Mouse (Mus musculus) embryonic fibroblast, embryonic 13.5 days (primary cell): ENCODE measurements around the gene Sap30. TPM values are rescaled to one million over a fixed set of nuclear protein-coding genes. Genes with fewer than 3 reads are reported as not detected.

ENCODE experiments used
- H3K27ac ChIP-seq: 2 replicates; pipeline ENCODE4 v1.5.1; 2012; ENCODE audit warnings: low read length, control low read depth, inconsistent platforms; ENCODE audit not compliant: insufficient read depth
- H3K4me1 ChIP-seq: 2 replicates; pipeline ENCODE4 v1.6.1; 2011; ENCODE audit warnings: low read length; ENCODE audit not compliant: control insufficient read depth, insufficient read depth
- H3K4me3 ChIP-seq: 2 replicates; pipeline ENCODE4 v1.5.1; 2011; ENCODE audit warnings: mild to moderate bottlenecking, control low read depth, low read length; ENCODE audit not compliant: insufficient read depth
- CTCF ChIP-seq: IDR thresholded peaks from 2 replicates; pipeline ENCODE4 v1.5.1; 2011; ENCODE audit warnings: mild to moderate bottlenecking, control low read depth, low read length, moderate library complexity, borderline replicate concordance; ENCODE audit not compliant: insufficient read depth
- POLR2A ChIP-seq: IDR thresholded peaks from 2 replicates; pipeline ENCODE4 v1.6.1; 2011; ENCODE audit warnings: low read depth, mild to moderate bottlenecking, control low read depth, low read length, moderate library complexity
- polyA plus RNA-seq: library from polyadenylated mRNA; stranded (reverse); fragments of >200 nt; gene quantifications from 2 replicates; pipeline ENCODE4 v1.2.4, GENCODE M21; 2011; ENCODE audit warnings: low read depth; ENCODE audit not compliant: missing spikeins, insufficient read length

The Sap30 gene
- polyA plus RNA-seq, 1 experiment = 14.8 TPM

DNA sequence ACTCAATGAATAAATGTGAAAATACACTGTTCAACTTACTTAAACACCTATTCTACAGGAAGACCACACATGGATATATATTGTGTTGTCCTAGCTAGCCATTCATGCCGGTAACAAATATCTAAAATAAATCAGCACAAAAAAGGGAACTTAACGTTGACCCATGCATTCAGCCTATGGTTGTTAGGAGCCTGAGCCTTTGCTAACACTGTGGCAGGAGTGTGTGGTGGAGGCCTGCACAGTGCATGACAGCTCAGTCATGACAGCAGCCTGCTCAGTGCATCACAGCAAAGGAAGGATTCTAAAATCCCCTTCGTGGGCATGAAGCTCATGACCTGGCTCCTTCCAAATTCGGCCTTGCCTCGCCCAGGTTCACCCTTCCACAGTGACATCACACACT lies 46.1 kb downstream of the Sap30 start:
- Histone ChIP-seq H3K4me1 (no peaks in the 10 kb centered on the region), H3K27ac (no peak overlapping the region), H3K4me3 (no peak overlapping the region)
- TF ChIP-seq CTCF = no peak
- no peak for TF ChIP-seq POLR2A

DNA sequence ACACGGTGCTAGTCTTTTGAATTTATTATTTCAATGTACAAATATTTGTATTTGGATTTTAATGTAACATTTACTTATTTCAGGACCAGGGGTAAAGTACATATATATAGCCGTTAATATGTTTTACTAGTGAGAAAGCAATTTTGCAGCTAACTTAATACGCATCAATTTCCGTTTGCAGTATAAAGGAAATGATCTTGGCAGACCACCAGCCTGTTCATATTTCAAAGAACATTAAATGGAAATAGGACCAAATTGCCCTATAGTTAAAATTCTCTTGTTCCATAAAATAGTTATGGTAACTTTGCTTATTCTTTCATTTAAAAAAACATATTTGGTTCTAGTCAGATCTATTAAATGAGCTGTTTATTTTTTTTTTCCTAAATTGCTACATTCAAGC lies 46.5 kb downstream of the Sap30 start:
- Histone ChIP-seq H3K27ac (no peak overlapping the region), H3K4me1 (no peaks in the 10 kb centered on the region), H3K4me3 (no peak overlapping the region)
- TF ChIP-seq CTCF = no peak
- no peak for TF ChIP-seq POLR2A

- Histone ChIP-seq H3K4me3 (no peak overlapping the region), H3K27ac (no peak overlapping the region), H3K4me1 (no peaks in the 10 kb centered on the region)
- TF ChIP-seq CTCF (no peak), POLR2A (no peak)
Observed at GRCm38 (mm10) chr8:57436437-57436796, 51.2 kb downstream of the Sap30 start.

GRCm38 (mm10) chr8:57435768-57436436 lies 51.8 kb downstream of the Sap30 start:
- no peaks in the 10 kb centered on the region; the same call in 1 of the 2 replicates for H3K4me1 ChIP-seq
- H3K27ac ChIP-seq = no peak overlapping the region
- TF ChIP-seq CTCF (no peak), POLR2A (no peak)
- no peak overlapping the region for H3K4me3 ChIP-seq

DNA sequence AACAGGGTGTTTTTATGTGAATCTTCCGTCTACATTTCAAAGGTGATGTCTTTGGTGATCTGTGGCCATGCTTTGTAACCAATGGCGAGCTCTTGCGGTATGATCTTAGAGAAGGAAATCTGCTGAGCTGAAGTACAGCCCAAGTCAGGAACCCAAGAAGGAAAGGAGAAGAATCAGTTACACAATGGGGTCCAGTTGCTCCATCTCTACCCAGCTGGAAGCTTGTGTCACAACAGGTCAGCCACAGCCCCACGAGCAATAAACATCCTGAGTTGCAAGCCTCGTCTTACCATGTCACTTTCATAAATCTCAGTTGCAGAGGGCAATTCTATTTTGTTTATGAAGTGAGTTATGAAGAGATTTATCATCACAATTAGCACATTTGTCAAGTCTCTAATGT lies 54.9 kb downstream of the Sap30 start:
- TF ChIP-seq CTCF (no peak), POLR2A (no peak)
- Histone ChIP-seq H3K4me3 (no peak overlapping the region), H3K27ac (no peak overlapping the region), H3K4me1 (peaks cover 2% of the 10 kb centered on the region)

Other genes starting within 250 kb of the Sap30 start
- 3.3 and 5.0 TPM in 2 replicates for gene Hand2, start 166.9 kb downstream of the Sap30 start, polyA plus RNA-seq
- 1.0 TPM in 1 of 2 replicates, not detected in the other for gene Scrg1, start 31.9 kb downstream of the Sap30 start, polyA plus RNA-seq
- gene Hmgb2, start 24.0 kb upstream of the Sap30 start, polyA plus RNA-seq = 26.8 and 35.4 TPM in 2 replicates
- gene Galnt7, start 165.2 kb upstream of the Sap30 start, polyA plus RNA-seq = 8.2 and 12.1 TPM in 2 replicates